Mouse (Mus musculus) splenic B cell, adult 2 months (primary cell): ENCODE data around the gene Ces1b.

Source experiments
- DNase-seq: peaks from one replicate; pipeline ENCODE4 v3.0.0-alpha.2; 2011; ENCODE audit warnings: low read depth, low spot score
- H3K27me3 ChIP-seq: 2 replicates; pipeline ENCODE4 v1.6.1; 2012; ENCODE audit warnings: mild to moderate bottlenecking, low read length, moderate library complexity, mixed read lengths; ENCODE audit not compliant: control insufficient read depth, poor library complexity, insufficient read depth, severe bottlenecking
- H3K36me3 ChIP-seq: 2 replicates; pipeline ENCODE4 v1.6.1; 2012; ENCODE audit warnings: mild to moderate bottlenecking, low read length, moderate library complexity, mixed read lengths; ENCODE audit not compliant: control insufficient read depth, poor library complexity, insufficient read depth, severe bottlenecking

The Ces1b gene

DNA sequence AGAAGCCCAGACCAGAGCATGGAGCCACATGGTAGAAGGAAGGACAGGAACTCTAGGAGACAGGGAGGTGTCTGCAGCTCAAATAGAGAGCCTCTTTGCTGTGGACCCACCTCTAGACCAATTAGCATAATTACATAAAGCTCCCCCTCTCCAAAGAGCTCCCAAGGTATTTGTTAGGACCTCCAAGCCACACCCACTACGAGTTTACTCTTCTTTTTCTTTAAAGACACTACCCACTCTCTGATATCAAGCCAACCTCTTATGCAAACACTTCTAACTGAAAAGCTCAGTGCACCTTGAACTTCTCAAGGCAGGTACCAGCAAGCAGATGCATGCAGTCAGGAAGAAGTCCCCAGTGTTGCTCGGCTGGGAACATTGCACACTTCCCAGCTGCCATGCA lies at the start of gene Ces1b:
Ces1b (minus strand) TSS at position 131 of the 400 bp plus-strand sequence.
- DNase-seq, result no peak
- Histone ChIP-seq H3K36me3 (no peaks in the 10 kb centered on the region), H3K27me3 (no peaks in the 10 kb centered on the region)

DNA sequence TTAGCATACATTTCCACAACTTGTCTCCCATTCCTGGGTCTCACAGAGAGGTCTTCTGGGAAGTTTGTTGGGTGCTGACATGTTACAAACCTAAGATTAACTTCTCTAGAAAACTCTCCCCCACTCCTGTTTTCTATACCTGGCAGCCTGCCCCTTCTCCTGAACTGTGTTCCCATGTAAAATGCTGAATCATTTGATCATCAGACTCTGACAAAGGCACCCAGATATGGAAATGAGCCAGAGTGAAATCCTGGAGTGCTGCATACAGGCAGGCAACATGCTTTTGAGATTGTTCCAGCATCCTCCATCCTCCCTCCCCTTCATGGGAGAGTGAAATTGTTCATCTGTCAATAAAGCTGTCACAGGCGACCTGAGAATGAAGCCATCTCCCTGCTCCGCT lies 46.7 kb upstream of the Ces1b start:
- H3K27me3 ChIP-seq, result no peaks in the 10 kb centered on the region
- no peaks in the 10 kb centered on the region for H3K36me3 ChIP-seq
- DNase-seq, result no peak

DNA sequence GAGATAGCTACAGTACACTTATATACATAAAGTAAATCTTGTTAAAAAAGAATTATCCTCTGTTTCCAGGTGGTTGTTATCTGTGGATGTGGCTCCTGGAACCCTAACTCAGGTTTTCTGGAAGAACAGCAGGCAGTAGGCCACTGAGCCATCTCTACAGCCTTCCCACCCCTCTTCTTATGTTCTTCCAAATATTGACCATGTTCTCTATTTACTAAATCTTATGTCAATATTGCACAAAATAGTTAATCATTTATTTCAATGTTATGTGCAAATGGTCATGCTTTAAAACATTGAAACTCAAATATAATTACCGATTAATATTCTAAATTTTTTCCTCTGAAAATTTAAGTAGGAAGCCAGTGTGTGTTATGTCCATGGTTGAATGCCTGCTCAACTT lies 42.2 kb upstream of the Ces1b start:
- Histone ChIP-seq H3K36me3 (no peaks in the 10 kb centered on the region), H3K27me3 (no peaks in the 10 kb centered on the region)
- no peak for DNase-seq

DNA sequence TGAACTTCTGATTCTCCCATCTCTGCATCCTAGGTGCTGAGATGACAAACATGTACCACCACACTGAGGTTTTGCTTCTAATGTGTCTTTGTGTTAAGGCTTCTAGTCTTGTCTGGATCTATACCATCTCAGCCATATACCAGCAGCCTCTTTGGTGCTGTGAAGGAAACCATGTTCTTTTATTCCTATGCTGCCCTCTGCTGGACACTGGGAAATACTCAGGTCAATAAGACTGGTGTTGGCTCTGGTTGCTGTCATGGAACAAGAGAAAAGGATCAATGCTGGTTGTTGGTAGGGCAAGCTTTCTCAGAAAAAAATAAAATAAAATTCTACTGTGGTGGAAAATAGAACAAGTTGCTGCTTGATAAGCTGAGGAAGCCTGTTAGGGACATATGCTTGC lies 15.6 kb upstream of the Ces1b start:
- peak; percentile 2 for DNase-seq

DNA sequence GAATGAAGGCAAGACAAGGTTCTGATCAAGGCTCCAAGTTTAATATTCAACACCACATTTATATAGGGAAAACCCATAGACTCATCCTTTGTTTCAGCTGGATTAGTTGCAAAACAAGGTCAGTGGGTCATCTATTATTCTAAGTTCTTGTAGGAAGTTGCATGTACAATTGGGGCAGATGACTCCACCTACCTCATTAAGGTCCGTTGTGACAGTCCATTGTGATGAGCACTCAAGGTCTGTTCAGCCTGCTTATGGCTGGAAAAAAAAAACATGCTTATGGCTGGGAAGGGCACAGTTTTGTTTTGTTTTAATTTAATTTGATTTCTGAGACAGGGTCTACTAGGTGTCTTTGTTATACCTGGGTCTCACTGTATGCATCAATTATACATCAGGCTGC lies 11.5 kb upstream of the Ces1b start:
- no peak for DNase-seq
- Histone ChIP-seq H3K36me3 (no peaks in the 10 kb centered on the region), H3K27me3 (no peaks in the 10 kb centered on the region)

More for the DNA sequence above, 15.6 kb upstream of the Ces1b start:
- H3K27me3 ChIP-seq, result no peaks in the 10 kb centered on the region
- no peaks in the 10 kb centered on the region for H3K36me3 ChIP-seq

DNA sequence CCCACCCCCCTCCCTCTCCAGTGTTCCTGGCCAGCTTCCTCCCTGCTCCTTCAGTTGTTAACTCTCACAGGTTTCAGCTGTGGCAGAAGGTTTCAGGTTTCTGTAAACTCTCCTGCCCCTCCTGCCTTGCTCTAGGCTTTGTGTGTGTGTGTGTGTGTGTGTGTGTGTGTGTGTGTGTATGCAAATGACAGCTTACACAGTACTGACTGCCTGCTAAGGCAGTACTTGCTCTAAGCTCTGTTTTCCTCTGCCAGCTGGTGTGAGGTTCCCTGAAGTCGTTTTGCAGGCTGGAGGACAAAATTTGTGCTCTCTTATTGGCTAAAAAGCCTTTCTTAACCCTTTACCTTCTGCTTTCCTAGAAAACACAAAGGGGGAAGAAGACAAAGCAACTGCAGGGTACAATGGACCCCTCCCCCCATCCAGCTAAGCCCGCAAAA lies 8.9 kb upstream of the Ces1b start:
- no peaks in the 10 kb centered on the region for H3K27me3 ChIP-seq
- no peak for DNase-seq
- no peaks in the 10 kb centered on the region for H3K36me3 ChIP-seq

DNA sequence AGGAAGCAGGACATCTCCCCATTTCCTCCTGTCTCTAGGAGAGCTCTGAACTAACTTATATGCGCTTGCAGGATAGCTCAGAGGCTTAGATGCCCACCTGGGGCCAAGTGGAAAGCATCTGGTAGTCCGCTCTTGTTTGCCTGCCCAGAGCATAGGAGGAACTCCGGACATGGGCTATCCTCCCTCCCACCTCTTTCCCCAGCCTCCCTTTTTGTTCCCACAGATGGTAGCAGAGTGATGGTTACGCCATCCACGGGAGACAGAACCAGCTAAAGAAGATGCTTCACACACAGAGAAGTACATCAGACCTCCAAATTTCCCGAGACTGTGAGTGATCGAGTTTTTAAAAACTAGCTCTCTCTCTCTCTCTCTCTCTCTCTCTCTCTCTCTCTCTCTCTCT lies 8.4 kb upstream of the Ces1b start:
- Histone ChIP-seq H3K36me3 (no peaks in the 10 kb centered on the region), H3K27me3 (no peaks in the 10 kb centered on the region)
- DNase-seq, result no peak

DNA sequence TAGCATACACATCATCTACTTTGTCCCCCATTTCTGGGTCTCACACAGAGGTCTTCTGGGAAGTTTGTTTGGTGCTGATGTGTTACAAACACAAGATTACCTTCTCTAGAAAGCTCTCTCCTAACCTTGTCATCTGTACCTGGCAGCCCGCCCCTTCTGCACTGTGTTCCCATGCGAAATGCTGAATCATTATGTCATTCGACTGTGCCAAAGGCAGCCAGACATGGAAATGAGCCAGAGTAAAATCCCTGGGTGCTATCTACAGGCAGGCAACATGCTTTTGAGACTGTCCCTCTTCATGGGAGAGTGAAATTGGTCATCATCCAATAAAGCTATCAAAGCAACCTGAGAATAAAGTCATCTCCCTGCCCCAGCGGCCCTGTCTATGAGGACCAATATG lies 4.6 kb downstream of the Ces1b start:
- DNase-seq, result no peak
- no peaks in the 10 kb centered on the region for H3K36me3 ChIP-seq
- no peaks in the 10 kb centered on the region for H3K27me3 ChIP-seq

DNA sequence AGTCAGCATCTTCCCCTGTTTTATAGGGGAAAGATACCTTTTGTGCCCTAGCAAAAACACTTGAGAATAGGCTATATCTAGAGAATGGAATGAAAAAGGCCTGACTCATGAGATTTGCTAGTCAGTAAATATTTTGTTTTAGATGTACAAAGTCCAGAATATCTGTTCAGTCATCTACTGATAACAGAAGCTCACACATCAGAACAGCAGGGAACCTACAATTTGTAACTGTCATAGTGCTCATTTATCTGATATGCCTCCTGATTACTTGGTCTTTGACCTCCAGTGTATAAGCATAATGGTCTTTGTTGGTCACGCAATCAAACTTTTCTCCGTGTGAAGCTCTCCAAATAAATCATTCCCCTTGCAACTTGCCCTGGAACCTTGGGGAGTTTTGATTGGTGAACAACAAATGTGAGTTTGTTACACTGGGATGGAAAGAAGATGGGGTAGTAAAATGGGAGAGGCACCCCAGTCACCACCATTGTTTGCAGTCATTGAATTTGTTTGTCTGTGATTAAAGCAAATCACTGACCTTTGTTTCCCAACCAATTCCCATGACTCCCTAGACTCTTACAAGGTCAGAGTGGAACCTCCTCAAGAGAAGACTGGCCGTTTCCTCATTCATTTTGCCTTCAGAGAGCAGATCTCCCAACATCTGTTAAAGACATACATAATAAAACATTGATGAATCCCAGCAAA lies 16.2 kb downstream of the Ces1b start:
- no peaks in the 10 kb centered on the region for H3K36me3 ChIP-seq
- DNase-seq, result no peak
- no peaks in the 10 kb centered on the region for H3K27me3 ChIP-seq

DNA sequence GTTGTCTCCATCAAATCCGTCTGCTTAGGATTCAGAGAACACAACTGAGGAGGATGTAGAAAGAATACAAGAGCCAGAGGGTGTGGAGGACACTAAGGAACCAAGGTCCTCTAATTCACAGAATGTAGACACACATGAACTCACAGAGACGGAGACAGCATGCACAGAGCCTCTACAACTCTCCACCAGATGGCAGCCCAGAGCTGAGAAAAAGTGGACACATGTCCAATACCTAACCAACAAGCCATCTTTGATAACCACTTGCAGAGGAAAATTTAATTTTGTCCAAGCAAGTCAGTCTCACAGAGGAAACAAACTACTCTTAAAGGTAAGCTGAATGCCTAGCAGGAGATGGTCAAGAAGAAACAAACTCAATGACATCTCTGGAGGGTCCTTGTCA lies 20.6 kb downstream of the Ces1b start:
- Histone ChIP-seq H3K36me3 (no peaks in the 10 kb centered on the region), H3K27me3 (no peaks in the 10 kb centered on the region)
- peak; percentile 3 for DNase-seq

DNA sequence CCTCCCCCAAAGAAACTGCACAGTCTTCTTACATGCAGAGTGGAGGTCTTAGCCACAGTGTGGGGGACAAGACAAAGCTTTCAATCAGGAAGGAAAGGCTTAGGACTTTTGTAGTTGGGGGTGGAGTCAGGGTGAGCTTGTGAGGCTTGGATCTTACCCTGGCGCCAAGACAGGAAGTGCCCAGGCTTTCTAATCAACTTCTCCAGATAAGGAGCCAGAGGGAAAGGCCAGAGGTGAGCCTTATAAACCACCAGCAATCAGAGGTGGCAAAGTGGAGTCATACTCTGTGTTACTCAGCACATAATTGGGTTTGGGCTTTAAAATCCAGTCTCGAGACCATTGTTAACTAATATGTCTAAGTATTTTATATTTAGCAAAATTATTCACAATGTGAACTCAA lies 24.6 kb downstream of the Ces1b start:
- Histone ChIP-seq H3K36me3 (no peaks in the 10 kb centered on the region), H3K27me3 (no peaks in the 10 kb centered on the region)
- no peak for DNase-seq

DNA sequence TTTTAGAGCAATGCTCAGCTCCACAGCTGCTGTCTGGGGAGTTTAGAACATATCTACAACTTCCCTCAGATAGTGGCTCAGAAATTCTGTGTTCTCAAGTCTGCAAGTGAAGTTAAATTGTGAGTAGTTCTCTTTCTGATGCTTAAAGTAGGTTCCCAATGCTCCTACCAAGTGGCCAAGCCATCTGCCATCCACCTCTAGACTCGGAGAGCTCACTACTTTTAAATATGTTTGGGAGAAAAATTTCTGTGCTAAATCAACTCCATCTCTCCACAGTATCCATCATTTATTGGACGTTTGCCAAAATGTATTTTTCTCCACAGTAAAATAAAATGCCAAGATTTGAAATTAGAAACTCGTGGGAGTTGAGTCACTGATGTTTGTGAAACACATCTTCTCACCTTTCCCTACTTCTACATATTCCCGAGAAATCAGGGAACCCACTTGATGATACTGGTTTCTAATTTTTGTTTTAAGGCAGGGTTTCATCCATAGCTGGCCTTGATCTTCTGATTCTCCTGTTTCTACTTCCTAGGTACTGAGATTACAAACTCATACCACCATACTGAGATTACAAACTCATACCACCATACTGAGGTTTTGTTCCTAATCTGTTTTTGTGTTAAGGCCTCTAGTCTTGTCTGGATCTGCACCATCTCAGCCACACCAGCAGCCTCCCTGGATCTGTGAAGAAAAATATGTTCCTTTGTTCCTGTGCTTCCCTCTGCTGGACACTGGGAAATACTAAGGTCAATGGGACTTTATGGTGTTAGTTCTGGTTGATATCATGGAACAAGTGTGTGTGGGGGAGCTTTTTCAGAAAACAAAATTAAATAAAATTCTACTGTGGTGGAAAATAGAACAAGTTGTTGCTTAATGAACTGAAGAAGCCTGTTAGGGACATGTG lies 31.1 kb downstream of the Ces1b start:
- no peaks in the 10 kb centered on the region for H3K27me3 ChIP-seq
- DNase-seq, result no peak
- no peaks in the 10 kb centered on the region for H3K36me3 ChIP-seq

DNA sequence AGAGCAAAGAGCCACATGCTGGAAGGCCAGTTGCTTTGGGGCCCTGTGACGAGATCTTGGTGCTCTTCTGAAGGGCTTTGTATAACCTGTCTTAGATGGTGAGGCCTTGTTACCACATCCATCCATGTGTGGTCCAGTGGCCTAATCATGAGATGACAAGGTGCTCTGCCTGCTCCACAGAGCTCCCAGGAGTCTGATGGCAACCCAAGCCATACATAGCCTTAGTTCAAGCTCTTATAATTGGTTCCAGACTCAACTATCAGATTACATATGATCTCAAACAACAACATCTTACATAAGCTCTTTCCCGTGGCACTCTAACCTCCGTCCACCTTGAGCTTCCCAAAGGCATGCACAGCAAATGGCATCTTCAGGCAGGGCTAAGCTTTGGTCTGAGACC lies 31.7 kb downstream of the Ces1b start, which contains the start of gene Ces1a:
Ces1a (minus strand) TSS at position 101 of the 400 bp plus-strand sequence.
- Histone ChIP-seq H3K36me3 (no peaks in the 10 kb centered on the region), H3K27me3 (no peaks in the 10 kb centered on the region)
- no peak for DNase-seq

DNA sequence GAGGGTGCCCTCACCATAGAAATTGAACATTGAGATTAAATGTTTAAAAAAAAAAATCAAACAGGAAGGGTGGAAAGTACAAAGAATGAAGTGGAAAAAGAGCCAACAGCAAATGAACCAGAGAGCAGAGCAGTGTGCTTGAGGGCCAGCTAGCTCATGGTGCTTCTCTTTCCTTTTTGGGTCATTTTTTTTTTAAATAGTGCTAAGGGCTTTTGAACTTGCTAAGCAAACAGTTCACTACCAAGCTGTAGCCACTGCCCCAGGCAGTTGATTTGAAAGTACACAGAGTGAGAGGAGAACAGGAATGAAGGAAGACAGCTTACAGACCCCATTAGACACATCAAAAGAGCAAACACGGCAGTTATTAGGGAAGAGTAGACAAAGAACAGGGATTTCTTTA lies 36.7 kb downstream of the Ces1b start:
- Histone ChIP-seq H3K27me3 (no peaks in the 10 kb centered on the region), H3K36me3 (no peaks in the 10 kb centered on the region)
- DNase-seq, result no peak

DNA sequence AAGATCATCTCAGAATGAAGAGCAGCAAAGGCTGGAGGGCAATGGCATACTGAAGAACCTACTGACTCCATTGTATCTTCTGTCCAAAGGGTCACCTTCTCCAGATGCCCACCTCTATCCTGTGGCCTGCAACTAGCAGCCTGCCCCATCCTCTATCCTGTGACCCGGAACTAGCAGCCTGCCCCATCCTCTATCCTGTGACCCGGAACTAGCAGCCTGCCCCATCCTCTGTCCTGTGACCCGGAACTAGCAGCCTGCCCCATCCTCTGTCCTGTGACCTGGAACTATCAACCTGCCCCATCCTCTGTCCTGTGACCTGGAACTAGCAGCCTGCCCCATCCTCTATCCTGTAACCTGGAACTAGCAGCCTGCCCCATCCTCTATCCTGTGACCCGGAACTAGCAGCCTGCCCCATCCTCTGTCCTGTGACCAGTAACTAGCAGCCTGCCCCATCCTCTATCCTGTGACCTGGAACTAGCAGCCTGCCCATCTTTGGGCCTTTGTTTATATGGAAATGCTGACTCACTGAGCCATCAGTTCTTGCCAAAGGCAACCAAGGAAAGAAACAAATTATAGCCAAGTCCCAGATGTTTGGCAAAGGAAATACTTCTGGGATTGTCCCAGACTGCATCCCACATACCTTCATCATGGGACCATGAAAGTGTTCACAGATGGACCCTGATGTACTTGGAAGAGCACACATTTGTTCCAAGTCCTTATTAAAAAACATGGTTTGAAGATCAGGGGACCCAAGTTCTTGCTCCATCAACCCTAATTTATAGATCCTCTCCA lies 38.8 kb downstream of the Ces1b start:
- DNase-seq, result no peak
- Histone ChIP-seq H3K36me3 (no peaks in the 10 kb centered on the region), H3K27me3 (no peaks in the 10 kb centered on the region)
